Mouse (Mus musculus): ENCODE measurements around the gene Kcnab3.

- TF ChIP-seq TAL1 (IDR thresholded peaks at IDR 0.05; ENCODE audit: low read length) (no peak), GATA1 (IDR thresholded peaks at IDR 0.05; ENCODE audit: low read length) (no peak)
These were observed at the start of gene Kcnab3 for GRCm38 (mm10) chr11:69325628-69326407.

All from erythroblast, embryonic 14.5 days (primary cell).